Mouse (Mus musculus): ENCODE data around the gene B3gntl1. TPM values are rescaled to one million over a fixed set of nuclear protein-coding genes. Genes with fewer than 3 reads are reported as not detected.

B3gntl1 gene
- polyA plus RNA-seq, 1 experiment from 2014 or later = 6.0 TPM

- Histone ChIP-seq H3K4me3 (ENCODE audit: low read length) (no peak overlapping the region), H3K4me1 (ENCODE audit: control insufficient read depth, insufficient read depth, low read length) (peaks cover 2% of the 10 kb centered on the region; the same call in 1 of the 2 replicates), H3K36me3 (ENCODE audit: control insufficient read depth, insufficient read depth) (no peaks in the 10 kb centered on the region), H3K27ac (ENCODE audit: low read length) (no peak overlapping the region), H3K9me3 (replicated peaks; ENCODE audit: control insufficient read depth, low read length) (no peaks in the 10 kb centered on the region), H3K27me3 (ENCODE audit: control insufficient read depth, insufficient read depth, low read length) (no peaks in the 10 kb centered on the region), H3K9ac (ENCODE audit: low read length) (no peak overlapping the region), H3K4me2 (ENCODE audit: low read depth, low read length) (no peak overlapping the region)
- WGBS = 82% methylated on average over 6 of the region's 6 CpGs
- ATAC-seq (replicated peaks; ENCODE audit: extremely low read depth, insufficient read depth, low FRiP score) = no peak
These were observed 27.6 kb downstream of the B3gntl1 start for GRCm38 (mm10) chr11:121645394-121645793.

- ATAC-seq (replicated peaks; ENCODE audit: extremely low read depth, insufficient read depth, low FRiP score) = no peak
- Histone ChIP-seq H3K4me3 (ENCODE audit: low read length) (no peak overlapping the region), H3K36me3 (ENCODE audit: control insufficient read depth, insufficient read depth) (peaks cover 11% of the 10 kb centered on the region), H3K27ac (ENCODE audit: low read length) (no peak overlapping the region), H3K9me3 (replicated peaks; ENCODE audit: control insufficient read depth, low read length) (no peaks in the 10 kb centered on the region), H3K4me1 (ENCODE audit: control insufficient read depth, insufficient read depth, low read length) (no peaks in the 10 kb centered on the region), H3K9ac (ENCODE audit: low read length) (no peak overlapping the region), H3K27me3 (ENCODE audit: control insufficient read depth, insufficient read depth, low read length) (no peaks in the 10 kb centered on the region), H3K4me2 (ENCODE audit: low read depth, low read length) (no peak overlapping the region)
- 87% methylated on average over 2 of the region's 2 CpGs for WGBS
These were observed 31.3 kb downstream of the B3gntl1 start for GRCm38 (mm10) chr11:121641501-121642145.

- H3K4me1 ChIP-seq (ENCODE audit: control insufficient read depth, insufficient read depth, low read length) = no peaks in the 10 kb centered on the region
- no peak overlapping the region for H3K4me3 ChIP-seq (ENCODE audit: low read length)
- H3K9ac ChIP-seq (ENCODE audit: low read length) = no peak overlapping the region
- no peaks in the 10 kb centered on the region for H3K9me3 ChIP-seq (replicated peaks; ENCODE audit: control insufficient read depth, low read length)
- H3K36me3 ChIP-seq (ENCODE audit: control insufficient read depth, insufficient read depth) = peaks cover 11% of the 10 kb centered on the region
- H3K27ac ChIP-seq (ENCODE audit: low read length) = no peak overlapping the region
- H3K27me3 ChIP-seq (ENCODE audit: control insufficient read depth, insufficient read depth, low read length) = no peaks in the 10 kb centered on the region
- WGBS = 91% methylated on average over 10 of the region's 10 CpGs
- ATAC-seq (replicated peaks; ENCODE audit: extremely low read depth, insufficient read depth, low FRiP score) = no peak
- no peak overlapping the region for H3K4me2 ChIP-seq (ENCODE audit: low read depth, low read length)
These were observed 36.3 kb downstream of the B3gntl1 start for GRCm38 (mm10) chr11:121636646-121637045.

- 94% methylated on average over 7 of the region's 7 CpGs for WGBS
- ATAC-seq (replicated peaks; ENCODE audit: extremely low read depth, insufficient read depth, low FRiP score) = no peak
- Histone ChIP-seq H3K4me1 (ENCODE audit: control insufficient read depth, insufficient read depth, low read length) (no peaks in the 10 kb centered on the region), H3K36me3 (ENCODE audit: control insufficient read depth, insufficient read depth) (peaks cover 14% of the 10 kb centered on the region), H3K4me3 (ENCODE audit: low read length) (no peak overlapping the region), H3K4me2 (ENCODE audit: low read depth, low read length) (no peak overlapping the region), H3K27ac (ENCODE audit: low read length) (no peak overlapping the region), H3K9ac (ENCODE audit: low read length) (no peak overlapping the region), H3K27me3 (ENCODE audit: control insufficient read depth, insufficient read depth, low read length) (no peaks in the 10 kb centered on the region), H3K9me3 (replicated peaks; ENCODE audit: control insufficient read depth, low read length) (no peaks in the 10 kb centered on the region)
These were observed 41.5 kb downstream of the B3gntl1 start for GRCm38 (mm10) chr11:121631410-121631809.

- Histone ChIP-seq H3K27me3 (ENCODE audit: control insufficient read depth, insufficient read depth, low read length) (no peaks in the 10 kb centered on the region), H3K27ac (ENCODE audit: low read length) (no peak overlapping the region), H3K36me3 (ENCODE audit: control insufficient read depth, insufficient read depth) (peaks cover 14% of the 10 kb centered on the region), H3K4me3 (ENCODE audit: low read length) (no peak overlapping the region), H3K4me1 (ENCODE audit: control insufficient read depth, insufficient read depth, low read length) (no peaks in the 10 kb centered on the region), H3K9ac (ENCODE audit: low read length) (no peak overlapping the region), H3K4me2 (ENCODE audit: low read depth, low read length) (no peak overlapping the region), H3K9me3 (replicated peaks; ENCODE audit: control insufficient read depth, low read length) (no peaks in the 10 kb centered on the region)
- ATAC-seq (replicated peaks; ENCODE audit: extremely low read depth, insufficient read depth, low FRiP score) = no peak
- WGBS = 73% methylated on average over 4 of the region's 4 CpGs
These were observed 42.5 kb downstream of the B3gntl1 start for GRCm38 (mm10) chr11:121630406-121630805.

- Histone ChIP-seq H3K4me3 (ENCODE audit: low read length) (no peak overlapping the region), H3K27me3 (ENCODE audit: control insufficient read depth, insufficient read depth, low read length) (no peaks in the 10 kb centered on the region), H3K9me3 (replicated peaks; ENCODE audit: control insufficient read depth, low read length) (no peaks in the 10 kb centered on the region), H3K9ac (ENCODE audit: low read length) (no peak overlapping the region), H3K4me2 (ENCODE audit: low read depth, low read length) (no peak overlapping the region), H3K36me3 (ENCODE audit: control insufficient read depth, insufficient read depth) (peaks cover 14% of the 10 kb centered on the region), H3K27ac (ENCODE audit: low read length) (no peak overlapping the region), H3K4me1 (ENCODE audit: control insufficient read depth, insufficient read depth, low read length) (no peaks in the 10 kb centered on the region)
- no peak for ATAC-seq (replicated peaks; ENCODE audit: extremely low read depth, insufficient read depth, low FRiP score)
- 88% methylated on average over 6 of the region's 6 CpGs for WGBS
These were observed 43.4 kb downstream of the B3gntl1 start for GRCm38 (mm10) chr11:121629529-121629928.

- no peak overlapping the region for H3K9ac ChIP-seq (ENCODE audit: low read length)
- no peaks in the 10 kb centered on the region for H3K9me3 ChIP-seq (replicated peaks; ENCODE audit: control insufficient read depth, low read length)
- no peaks in the 10 kb centered on the region for H3K27me3 ChIP-seq (ENCODE audit: control insufficient read depth, insufficient read depth, low read length)
- no peak for ATAC-seq (replicated peaks; ENCODE audit: extremely low read depth, insufficient read depth, low FRiP score)
- H3K36me3 ChIP-seq (ENCODE audit: control insufficient read depth, insufficient read depth) = peaks cover 16% of the 10 kb centered on the region
- H3K4me2 ChIP-seq (ENCODE audit: low read depth, low read length) = no peak overlapping the region
- no peak overlapping the region for H3K27ac ChIP-seq (ENCODE audit: low read length)
- H3K4me1 ChIP-seq (ENCODE audit: control insufficient read depth, insufficient read depth, low read length) = no peaks in the 10 kb centered on the region
- H3K4me3 ChIP-seq (ENCODE audit: low read length) = no peak overlapping the region
- 89% methylated on average over 5 of the region's 5 CpGs for WGBS
These were observed 45.4 kb downstream of the B3gntl1 start for GRCm38 (mm10) chr11:121627521-121627920.

- 88% methylated on average over 4 of the region's 4 CpGs for WGBS
- Histone ChIP-seq H3K27me3 (ENCODE audit: control insufficient read depth, insufficient read depth, low read length) (no peaks in the 10 kb centered on the region), H3K4me2 (ENCODE audit: low read depth, low read length) (no peak overlapping the region), H3K4me1 (ENCODE audit: control insufficient read depth, insufficient read depth, low read length) (no peaks in the 10 kb centered on the region), H3K27ac (ENCODE audit: low read length) (no peak overlapping the region), H3K36me3 (ENCODE audit: control insufficient read depth, insufficient read depth) (peaks cover 20% of the 10 kb centered on the region), H3K9ac (ENCODE audit: low read length) (no peak overlapping the region), H3K9me3 (replicated peaks; ENCODE audit: control insufficient read depth, low read length) (no peaks in the 10 kb centered on the region), H3K4me3 (ENCODE audit: low read length) (no peak overlapping the region)
- ATAC-seq (replicated peaks; ENCODE audit: extremely low read depth, insufficient read depth, low FRiP score) = no peak
These were observed 47.9 kb downstream of the B3gntl1 start for GRCm38 (mm10) chr11:121625007-121625406.

- Histone ChIP-seq H3K27me3 (ENCODE audit: control insufficient read depth, insufficient read depth, low read length) (no peaks in the 10 kb centered on the region), H3K4me2 (ENCODE audit: low read depth, low read length) (no peak overlapping the region), H3K4me3 (ENCODE audit: low read length) (no peak overlapping the region), H3K27ac (ENCODE audit: low read length) (no peak overlapping the region), H3K4me1 (ENCODE audit: control insufficient read depth, insufficient read depth, low read length) (no peaks in the 10 kb centered on the region), H3K9me3 (replicated peaks; ENCODE audit: control insufficient read depth, low read length) (peaks cover 6% of the 10 kb centered on the region; the same call in 1 of the 2 replicates), H3K9ac (ENCODE audit: low read length) (no peak overlapping the region), H3K36me3 (ENCODE audit: control insufficient read depth, insufficient read depth) (peaks cover 27% of the 10 kb centered on the region)
- no peak for ATAC-seq (replicated peaks; ENCODE audit: extremely low read depth, insufficient read depth, low FRiP score)
- 92% methylated on average over 1 of the region's 1 CpGs for WGBS
These were observed 55.6 kb downstream of the B3gntl1 start for GRCm38 (mm10) chr11:121617371-121617770.
